Mouse (Mus musculus): ENCODE measurements around the gene Clec4n.

- TF ChIP-seq POLR2A (IDR thresholded peaks at IDR 0.05; ENCODE audit: insufficient read length, low read depth), result no peak
- no peak for TF ChIP-seq TCF12 (IDR thresholded peaks at IDR 0.05; ENCODE audit: insufficient read depth, poor library complexity, severe bottlenecking)
- TF ChIP-seq E2F4 (IDR thresholded peaks at IDR 0.05; ENCODE audit: insufficient read depth), result no peak
- TF ChIP-seq POLR2AphosphoS2 (IDR thresholded peaks at IDR 0.05; ENCODE audit: insufficient read length, low read depth), result no peak
- no peak for TF ChIP-seq MYOD1 (IDR thresholded peaks at IDR 0.05; ENCODE audit: control insufficient read depth in 1 of 3, insufficient read length in 2 of 3, low read depth in 2 of 3)
Measured at GRCm38 (mm10) chr6:123264194-123264593, 34.6 kb downstream of the Clec4n start.

Measured in myocyte (in vitro differentiated cells).